Mouse (Mus musculus) heart, adult 2 months (tissue): ENCODE data around the gene Lgmn.

Experiments used
- CTCF ChIP-seq: fragments of 200-600 bp; IDR thresholded peaks from 2 replicates; pipeline ENCODE4 v1.8.1; 2022; ENCODE audit warnings: antibody characterized with exemption, mild to moderate bottlenecking, moderate library complexity
- POLR2A ChIP-seq: fragments of 200-500 bp; IDR thresholded peaks from 2 replicates; pipeline ENCODE4 v1.6.1; 2011; ENCODE audit warnings: mild to moderate bottlenecking, low read depth, low read length, control low read depth; ENCODE audit not compliant: insufficient read depth

DNA sequence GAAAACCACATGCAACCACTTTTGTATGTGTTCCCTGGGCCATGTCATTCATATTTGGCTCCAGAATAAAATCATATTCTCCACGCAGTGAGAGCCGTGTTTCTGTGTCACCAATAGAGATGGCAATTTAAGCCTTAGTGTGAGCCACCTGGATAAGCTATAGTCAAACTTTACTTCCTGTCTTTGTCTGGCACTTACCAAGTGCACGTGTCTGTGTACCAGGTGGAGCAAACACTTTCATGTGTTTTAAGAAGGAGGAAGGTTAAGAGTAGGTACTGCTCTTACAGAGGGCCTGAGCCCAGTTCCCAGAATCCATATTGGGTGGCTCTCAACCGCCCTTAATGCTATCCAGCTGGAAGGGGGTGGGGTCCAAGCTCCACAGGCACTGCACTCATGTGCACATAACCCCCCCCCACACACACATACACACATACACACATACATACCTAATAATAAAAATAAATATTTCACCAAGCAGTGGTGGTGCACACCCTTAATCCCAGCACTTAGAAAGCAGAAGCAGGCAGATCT, 14.5 kb downstream of the Lgmn start:
- TF ChIP-seq POLR2A = no peak
- TF ChIP-seq CTCF = no peak
